Mouse (Mus musculus) C2C12 (cell line): ENCODE data around the gene Olfr1344. TPM values are rescaled to one million over a fixed set of nuclear protein-coding genes. Genes with fewer than 3 reads are reported as not detected.
"Not testable (repeated sequence)": the region's sequence is repeated elsewhere in the genome, so short reads cannot be mapped to it uniquely, and the experiment has no call there.

Experiments used
- H3K27me3 ChIP-seq: one replicate; pipeline ENCODE4 v1.6.1; 2011; ENCODE audit not compliant: control insufficient read depth, insufficient read depth, insufficient read length
- H3K36me3 ChIP-seq: one replicate; pipeline ENCODE4 v1.6.1; 2011; ENCODE audit not compliant: control insufficient read depth, insufficient read depth
- H3K4me3 ChIP-seq: one replicate; pipeline ENCODE4 v1.5.1; 2011; ENCODE audit warnings: mild to moderate bottlenecking, control low read depth; ENCODE audit not compliant: poor library complexity, insufficient read depth, severe bottlenecking
- H3K79me2 ChIP-seq: one replicate; pipeline ENCODE4 v1.6.1; 2011; ENCODE audit not compliant: control insufficient read depth, insufficient read depth
- H3K79me3 ChIP-seq: one replicate; pipeline ENCODE4 v1.6.1; 2011; ENCODE audit warnings: low read depth, control low read depth
- H3ac ChIP-seq: one replicate; pipeline ENCODE3; 2011; ENCODE audit warnings: low read depth; ENCODE audit not compliant: control insufficient read depth, insufficient read length
- CEBPB ChIP-seq: IDR thresholded peaks from one replicate; pipeline ENCODE4 v1.6.1; 2011; ENCODE audit warnings: low read depth, mild to moderate bottlenecking, control low read depth, moderate library complexity
- CTCF ChIP-seq: IDR thresholded peaks from one replicate; pipeline ENCODE4 v1.5.1; 2011; ENCODE audit not compliant: control insufficient read depth, insufficient read depth, insufficient read length
- FOSL1 ChIP-seq: IDR thresholded peaks from one replicate; pipeline ENCODE4 v1.8.0; 2011; ENCODE audit warnings: mild to moderate bottlenecking, low read length; ENCODE audit not compliant: poor library complexity, insufficient read depth, severe bottlenecking
- MAX ChIP-seq: IDR thresholded peaks from one replicate; pipeline ENCODE4 v1.6.1; 2011; ENCODE audit warnings: mild to moderate bottlenecking, control low read depth
- MYOD1 ChIP-seq: IDR thresholded peaks from one replicate; pipeline ENCODE4 v1.6.1; 2011; ENCODE audit warnings: low read depth; ENCODE audit not compliant: control insufficient read depth, insufficient read length
- MYOG ChIP-seq: IDR thresholded peaks from one replicate; pipeline ENCODE4 v1.6.1; 2011; ENCODE audit not compliant: control insufficient read depth, insufficient read length; ENCODE audit errors: extremely low read depth
- USF1 ChIP-seq: IDR thresholded peaks from one replicate; pipeline ENCODE4 v1.6.1; 2011; ENCODE audit warnings: low read depth, mild to moderate bottlenecking, control low read depth, moderate library complexity
- polyA plus RNA-seq: library from polyadenylated mRNA; unstranded; fragments of >200 nt; fragmentation: generic; extraction: Trizol; gene quantifications from one replicate; pipeline ENCODE4 v1.2.1, GENCODE M21; 2012; ENCODE audit warnings: missing spikeins

The Olfr1344 gene
- polyA plus RNA-seq, 1 experiment = not detected

DNA sequence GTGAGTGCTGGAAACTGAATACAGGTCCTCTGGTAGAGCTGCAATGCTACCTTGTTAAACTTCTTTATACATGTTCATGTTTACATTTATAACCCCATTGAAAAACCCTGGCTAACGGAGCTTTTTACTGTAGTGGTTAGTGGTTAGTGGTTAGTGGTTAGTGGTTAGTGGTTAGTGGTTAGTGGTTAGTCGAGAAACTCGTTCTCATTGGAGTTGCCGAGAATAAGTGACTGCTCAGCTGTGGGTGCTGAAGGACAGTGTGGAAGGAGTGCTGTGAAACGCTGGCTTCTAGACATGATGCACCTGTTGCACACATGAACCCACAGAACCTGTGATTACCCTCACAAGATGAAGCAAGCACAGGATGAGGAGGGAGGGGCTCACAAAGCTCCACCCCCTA is 9.3 kb downstream of the Olfr1344 start:
- Histone ChIP-seq H3ac (no peak overlapping the region), H3K79me3 (no peaks in the 10 kb centered on the region), H3K79me2 (no peaks in the 10 kb centered on the region), H3K27me3 (no peaks in the 10 kb centered on the region), H3K4me3 (no peak overlapping the region), H3K36me3 (no peaks in the 10 kb centered on the region)
- TF ChIP-seq MAX (no peak), CTCF (no peak), MYOD1 (no peak), CEBPB (no peak), FOSL1 (no peak), USF1 (no peak), MYOG (no peak)

DNA sequence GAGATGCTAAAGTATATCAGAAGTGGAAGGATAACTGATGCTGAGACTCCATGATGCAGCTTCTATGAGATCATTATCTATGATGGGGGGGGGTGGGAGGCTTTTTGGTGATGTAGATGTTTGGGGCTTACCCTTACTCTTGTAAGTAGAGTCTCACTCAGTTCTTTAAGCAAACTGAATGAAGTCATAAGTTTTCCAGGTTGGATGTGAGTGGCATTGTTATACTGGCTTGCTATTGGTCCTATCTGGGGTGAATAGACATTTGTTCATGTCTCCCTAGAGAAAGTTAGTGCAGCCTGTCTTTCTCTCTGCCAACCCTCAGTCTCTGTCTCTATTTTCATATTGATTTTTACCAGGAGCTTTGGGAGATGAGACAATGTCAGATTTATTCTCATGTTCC is 17.4 kb downstream of the Olfr1344 start, which contains the start of gene Olfr1336:
TSS of gene Olfr1336 (plus strand) at position 301 of the 400 bp plus-strand sequence.
- Histone ChIP-seq H3K79me2 (no peaks in the 10 kb centered on the region), H3ac (no peak within 1 kb of the TSS), H3K79me3 (no peaks in the 10 kb centered on the region), H3K27me3 (no peaks in the 10 kb centered on the region), H3K4me3 (no peak within 1 kb of the TSS), H3K36me3 (no peaks in the 10 kb centered on the region)
- TF ChIP-seq MYOD1 (no peak), CTCF (no peak), FOSL1 (no peak), MAX (no peak), MYOG (no peak), CEBPB (no peak), USF1 (no peak)

DNA sequence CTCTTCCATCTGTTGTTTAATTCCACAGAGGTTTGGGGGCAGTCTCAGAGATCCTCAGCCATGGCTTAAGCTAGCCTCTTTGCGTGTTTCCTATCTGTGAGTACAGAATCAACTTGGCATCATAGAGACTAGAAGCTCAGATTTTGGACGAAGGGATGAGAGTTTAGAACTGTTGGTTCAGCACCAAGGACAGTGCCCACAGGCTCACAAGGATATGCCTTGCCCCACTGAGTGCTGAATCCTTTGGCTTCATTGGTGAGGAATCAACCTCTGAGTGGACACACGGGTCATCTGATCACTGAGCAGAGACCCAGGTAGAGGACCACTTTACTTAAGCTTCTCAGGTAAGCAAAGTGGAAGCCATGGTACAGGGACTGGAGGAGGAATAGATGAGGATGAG is 17.9 kb downstream of the Olfr1344 start:
- Histone ChIP-seq H3K4me3 (no peak overlapping the region), H3K79me2 (no peaks in the 10 kb centered on the region), H3ac (no peak overlapping the region), H3K27me3 (no peaks in the 10 kb centered on the region), H3K36me3 (no peaks in the 10 kb centered on the region), H3K79me3 (no peaks in the 10 kb centered on the region)
- TF ChIP-seq MYOG (no peak), MAX (no peak), USF1 (no peak), MYOD1 (no peak), FOSL1 (no peak), CTCF (no peak), CEBPB (no peak)

DNA sequence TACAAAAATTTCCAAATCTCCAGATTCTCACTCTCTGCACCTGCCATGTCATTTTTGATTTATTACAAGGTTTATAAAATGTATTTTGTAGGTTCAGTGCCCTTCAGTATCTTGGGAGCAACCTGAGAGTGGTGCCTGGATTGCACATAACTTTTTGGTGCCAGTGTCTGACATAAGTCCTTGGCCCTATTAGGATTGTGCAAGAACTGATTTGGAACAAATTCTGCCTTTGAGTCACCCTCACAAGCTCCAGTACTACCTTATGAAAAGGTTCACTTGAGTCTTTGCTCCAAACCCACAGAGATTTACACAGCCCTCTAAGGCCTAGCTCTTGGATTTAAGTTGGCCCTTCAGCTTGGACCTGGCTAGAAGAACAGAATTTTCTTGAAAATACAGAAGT is 28.5 kb downstream of the Olfr1344 start, which contains the start of gene Olfr1346:
TSS of gene Olfr1346 (plus strand) at position 151 of the 400 bp plus-strand sequence.
- Histone ChIP-seq H3K79me2 (no peaks in the 10 kb centered on the region), H3ac (no peak within 1 kb of the TSS), H3K4me3 (no peak within 1 kb of the TSS), H3K36me3 (no peaks in the 10 kb centered on the region), H3K27me3 (no peaks in the 10 kb centered on the region), H3K79me3 (no peaks in the 10 kb centered on the region)
- TF ChIP-seq FOSL1 (no peak), USF1 (no peak), MYOD1 (no peak), CEBPB (no peak), MYOG (no peak), CTCF (no peak), MAX (no peak)

DNA sequence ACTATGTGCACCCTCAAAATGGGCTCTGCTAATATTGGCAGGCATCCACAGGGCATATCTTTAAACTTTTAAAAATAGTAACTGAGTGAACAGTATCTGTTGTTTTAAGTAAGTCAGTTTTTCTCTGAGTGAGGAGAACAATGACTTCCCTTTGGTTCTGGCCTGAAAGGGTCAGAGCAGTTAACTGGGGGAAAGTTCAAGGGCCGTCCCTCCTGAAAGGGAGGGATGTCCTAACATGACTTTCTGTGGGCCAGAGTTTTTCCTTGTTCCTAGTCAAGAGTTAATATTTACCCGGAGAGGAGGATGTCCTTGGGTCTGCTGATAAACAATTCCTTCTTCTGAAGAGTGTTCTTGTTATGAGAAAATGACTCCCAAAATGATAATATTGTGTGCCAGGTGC is 39.1 kb downstream of the Olfr1344 start:
- H3ac ChIP-seq, H3K79me2 ChIP-seq, H3K79me3 ChIP-seq, H3K4me3 ChIP-seq, H3K36me3 ChIP-seq, H3K27me3 ChIP-seq: not testable (repeated sequence)

DNA sequence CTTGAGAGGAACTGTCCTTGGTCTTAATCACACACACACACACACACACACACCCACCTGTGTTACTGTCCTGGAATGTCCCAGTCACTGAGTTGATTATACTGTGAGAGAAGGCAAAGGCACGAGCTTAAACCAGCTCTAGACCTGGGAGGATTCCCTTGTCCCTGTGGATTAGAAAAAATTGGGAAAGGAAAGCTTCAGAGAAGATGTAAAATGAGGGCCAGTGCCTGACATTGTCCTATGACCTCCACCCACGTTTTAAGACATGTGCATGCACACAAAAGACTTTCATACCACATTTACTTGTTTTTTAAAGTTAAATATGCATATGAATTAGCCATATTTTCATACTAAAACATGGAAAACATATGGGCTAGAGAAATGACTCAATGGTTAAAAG is 48.4 kb downstream of the Olfr1344 start, which contains the start of gene Olfr5:
TSS of gene Olfr5 (minus strand) at position 101 of the 400 bp plus-strand sequence.
- no peaks in the 10 kb centered on the region for H3K79me3 ChIP-seq
- no peaks in the 10 kb centered on the region for H3K27me3 ChIP-seq
- TF ChIP-seq MYOD1 (no peak), USF1 (no peak), CEBPB (no peak), MYOG (no peak), FOSL1 (no peak), MAX (no peak), CTCF (no peak)
- no peaks in the 10 kb centered on the region for H3K36me3 ChIP-seq
- H3ac ChIP-seq = no peak within 1 kb of the TSS
- H3K79me2 ChIP-seq = no peaks in the 10 kb centered on the region
- no peak within 1 kb of the TSS for H3K4me3 ChIP-seq

Other genes starting within 250 kb of the Olfr1344 start
- not detected for gene Galp, start 241.6 kb upstream of the Olfr1344 start, polyA plus RNA-seq
- gene Zscan5b, start 216.4 kb upstream of the Olfr1344 start, polyA plus RNA-seq = not detected
- not detected for gene Epp13, start 186.0 kb upstream of the Olfr1344 start, polyA plus RNA-seq
- 1.4 TPM for gene Zfp667, start 152.1 kb upstream of the Olfr1344 start, polyA plus RNA-seq
- gene Zfp583, start 107.4 kb upstream of the Olfr1344 start, polyA plus RNA-seq = 0.18 TPM
- gene Gm3854, start 94.9 kb upstream of the Olfr1344 start, polyA plus RNA-seq = 0.01 TPM
- 0.34 TPM for gene Zfp78, start 75.4 kb upstream of the Olfr1344 start, polyA plus RNA-seq
- gene Zfp28, start 55.4 kb upstream of the Olfr1344 start, polyA plus RNA-seq = 2.7 TPM
- gene Smim17, start 40.0 kb upstream of the Olfr1344 start, polyA plus RNA-seq = 0.06 TPM
- gene Gm20715, start 28.4 kb upstream of the Olfr1344 start, polyA plus RNA-seq = not detected
- gene Olfr1336, start 17.5 kb downstream of the Olfr1344 start, polyA plus RNA-seq = not detected
- 0.01 TPM for gene Olfr1346, start 28.4 kb downstream of the Olfr1344 start, polyA plus RNA-seq
- not detected for gene Olfr5, start 48.3 kb downstream of the Olfr1344 start, polyA plus RNA-seq
- gene Olfr1347, start 61.1 kb downstream of the Olfr1344 start, polyA plus RNA-seq = not detected
- gene Olfr1348, start 70.1 kb downstream of the Olfr1344 start, polyA plus RNA-seq = not detected
- gene Olfr1349, start 84.3 kb downstream of the Olfr1344 start, polyA plus RNA-seq = not detected
- gene Olfr1350, start 126.2 kb downstream of the Olfr1344 start, polyA plus RNA-seq = not detected